Mouse (Mus musculus): ENCODE data around the gene Nol12. TPM values are rescaled to one million over a fixed set of nuclear protein-coding genes. Genes with fewer than 3 reads are reported as not detected.

Nol12 gene
- total RNA-seq, 2 experiments from 2014 or later, result 20.6 to 22.3 TPM

DNA sequence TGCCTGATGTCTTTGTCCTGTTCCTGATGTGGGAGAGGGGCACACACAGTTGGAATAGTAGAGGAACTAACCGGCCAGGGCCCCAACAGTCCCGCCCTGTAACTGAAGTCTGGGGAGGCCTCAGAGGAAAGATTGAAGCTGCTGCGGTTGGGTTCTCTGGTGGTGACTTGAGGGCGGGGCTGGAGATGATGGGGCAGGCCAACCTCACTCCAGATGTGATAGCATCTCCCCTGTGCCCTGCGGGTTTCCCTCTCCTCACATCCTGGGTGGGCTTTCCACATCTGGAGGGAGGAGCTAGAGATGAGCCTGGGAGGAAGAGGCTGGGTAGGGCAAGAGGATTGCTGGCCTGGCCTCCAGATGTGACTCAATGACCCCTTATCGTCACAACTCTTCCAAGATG is 11.1 kb upstream of the Nol12 start:
- Histone ChIP-seq H3K27ac (no peak overlapping the region), H3K4me3 (no peak overlapping the region)
- TF ChIP-seq CTCF (IDR thresholded peaks at IDR 0.05), result no peak
- intact Hi-C loops (cut with DNase I), result no loop called here
- no peak for DNase-seq

DNA sequence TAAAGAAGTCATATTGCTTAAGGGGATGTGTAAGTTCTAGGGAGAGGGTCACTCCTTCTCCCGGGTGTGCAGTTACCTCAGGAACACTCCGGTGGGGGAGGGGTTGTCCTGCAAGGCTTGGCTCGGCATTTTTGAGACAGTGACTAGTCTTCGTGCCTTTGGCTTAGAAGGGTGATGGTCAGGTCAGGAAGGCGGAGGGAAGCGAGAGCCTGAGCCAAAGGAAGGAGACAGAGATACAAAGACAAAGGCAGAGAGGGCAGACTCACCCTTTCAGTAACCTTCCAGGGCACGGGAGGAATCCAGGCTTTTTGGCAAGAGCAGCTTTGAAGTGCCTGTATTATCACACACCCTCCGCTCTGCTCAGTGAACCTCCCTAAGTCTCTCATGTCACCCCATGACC is 9.6 kb upstream of the Nol12 start:
- H3K27ac ChIP-seq, result peak overlapping the region; percentile 95
- no peak for TF ChIP-seq CTCF (IDR thresholded peaks at IDR 0.05)
- no peak for DNase-seq
- intact Hi-C loops (cut with DNase I), result no loop called here
- no peak overlapping the region for H3K4me3 ChIP-seq

GRCm38 (mm10) chr15:78926021-78926919 is 8.5 kb upstream of the Nol12 start, which contains the start of gene Lgals1:
Lgals1 (plus strand) TSS chr15:78926725.
- TF ChIP-seq CTCF (IDR thresholded peaks at IDR 0.05), result no peak
- peak; percentile 94 for DNase-seq
- peak within 1 kb of the TSS; percentile 80 for H3K4me3 ChIP-seq
- peak within 1 kb of the TSS; percentile 95 for H3K27ac ChIP-seq
- intact Hi-C loops (cut with DNase I), result no loop called here

DNA sequence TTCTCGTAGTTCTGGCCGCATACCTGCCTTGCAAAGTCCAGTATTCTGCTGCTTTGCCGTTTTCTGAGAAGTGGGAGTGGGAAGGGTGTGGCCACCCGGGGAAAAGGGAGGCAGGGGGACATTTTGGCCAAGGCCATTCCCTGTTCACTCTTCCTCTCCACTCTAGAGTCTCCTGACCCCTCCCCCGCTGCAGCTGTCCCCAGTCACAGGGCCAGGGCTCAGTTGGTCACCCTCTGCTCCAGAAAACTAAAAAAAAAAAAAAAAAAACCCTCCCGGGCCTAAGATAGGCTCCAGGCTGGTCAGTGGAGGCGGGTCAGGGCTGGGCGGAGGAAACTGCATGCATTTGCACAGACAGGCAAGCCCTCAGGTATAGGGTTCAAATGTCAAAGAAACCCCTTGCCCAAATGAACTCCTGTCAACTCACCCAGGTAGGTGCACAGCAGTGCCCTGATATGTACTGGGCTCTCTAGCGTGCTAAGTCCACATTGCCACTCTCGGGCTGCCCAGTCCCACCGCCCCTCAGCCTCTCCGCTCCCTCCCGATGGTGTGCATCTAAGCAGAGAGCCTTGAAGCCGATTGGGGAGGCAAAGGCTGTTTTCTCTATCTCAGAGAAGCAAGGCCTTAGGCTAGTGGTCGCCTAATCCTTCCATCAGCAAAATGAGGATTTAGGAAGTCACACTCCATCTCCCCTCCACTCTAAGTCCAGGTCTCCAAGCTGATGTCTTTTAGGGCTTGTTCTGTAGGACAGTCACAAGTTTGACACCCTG is 7.5 kb upstream of the Nol12 start:
- peak; percentile 78 for DNase-seq
- H3K4me3 ChIP-seq, result peak overlapping the region; percentile 80
- no peak for TF ChIP-seq CTCF (IDR thresholded peaks at IDR 0.05)

GRCm38 (mm10) chr15:78927788-78928457 is 6.8 kb upstream of the Nol12 start:
- Histone ChIP-seq H3K27ac (peak overlapping the region; percentile 95), H3K4me3 (peak overlapping the region; percentile 80)
- no peak for TF ChIP-seq CTCF (IDR thresholded peaks at IDR 0.05)
- DNase-seq, result peak; percentile 84
- intact Hi-C loops (cut with DNase I), result no loop called here

More for the DNA sequence above, 7.5 kb upstream of the Nol12 start:
- intact Hi-C loops (cut with DNase I), result no loop called here
- H3K27ac ChIP-seq, result peak overlapping the region; percentile 95

DNA sequence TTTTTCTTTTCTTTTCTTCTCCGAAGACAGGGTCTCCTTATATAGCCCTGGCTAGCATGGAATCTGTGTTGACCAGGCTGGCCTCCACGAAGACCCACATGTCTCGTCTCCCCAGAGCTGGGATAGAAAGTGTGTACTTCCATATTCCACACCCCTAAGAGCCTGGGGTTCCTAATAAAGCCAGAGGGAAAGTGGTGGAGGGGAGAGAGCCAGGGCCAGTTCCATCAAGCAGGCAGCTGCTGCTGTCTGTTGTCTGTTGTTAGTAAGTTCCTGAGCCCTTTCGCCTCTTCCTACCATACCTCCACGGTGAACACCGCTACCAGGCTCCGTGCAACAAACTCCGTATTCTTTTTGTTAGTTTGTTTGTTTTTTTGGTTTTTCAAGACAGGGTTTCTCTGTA is 6.2 kb upstream of the Nol12 start:
- TF ChIP-seq CTCF (IDR thresholded peaks at IDR 0.05), result no peak
- Histone ChIP-seq H3K4me3 (peak overlapping the region; percentile 80), H3K27ac (peak overlapping the region; percentile 95)
- intact Hi-C loops (cut with DNase I), result no loop called here
- no peak for DNase-seq

GRCm38 (mm10) chr15:78930192-78930706 is 4.5 kb upstream of the Nol12 start:
- no peak overlapping the region for H3K4me3 ChIP-seq
- no peak for TF ChIP-seq CTCF (IDR thresholded peaks at IDR 0.05)
- DNase-seq, result no peak
- H3K27ac ChIP-seq, result no peak overlapping the region
- intact Hi-C loops (cut with DNase I), result loop anchor here (1.0 kb wide), 1 partner anchor 15 kb away; no protein-coding TSS in a partner anchor

- TF ChIP-seq CTCF (IDR thresholded peaks at IDR 0.05), result no peak
- intact Hi-C loops (cut with DNase I), result loop anchor here (1.0 kb wide), 1 partner anchor 16 kb away; no protein-coding TSS in a partner anchor
- Histone ChIP-seq H3K27ac (peak overlapping the region; percentile 28; the same call in 1 of the 2 replicates), H3K4me3 (no peak overlapping the region)
- DNase-seq, result no peak
Measured at GRCm38 (mm10) chr15:78930801-78931426, 3.8 kb upstream of the Nol12 start.

GRCm38 (mm10) chr15:78931577-78931976 is 3.2 kb upstream of the Nol12 start:
- intact Hi-C loops (cut with DNase I), result no loop called here
- TF ChIP-seq CTCF (IDR thresholded peaks at IDR 0.05), result peak; percentile 86
- DNase-seq, result peak; percentile 68
- Histone ChIP-seq H3K27ac (peak overlapping the region; percentile 28; the same call in 1 of the 2 replicates), H3K4me3 (no peak overlapping the region)

- intact Hi-C loops (cut with DNase I), result no loop called here
- H3K4me3 ChIP-seq, result no peak overlapping the region
- no peak for TF ChIP-seq CTCF (IDR thresholded peaks at IDR 0.05)
Measured at GRCm38 (mm10) chr15:78936403-78936802, 1.7 kb downstream of the Nol12 start.

GRCm38 (mm10) chr15:78937311-78937710 is 2.6 kb downstream of the Nol12 start:
- no peak for TF ChIP-seq CTCF (IDR thresholded peaks at IDR 0.05)
- no peak for DNase-seq
- no peak overlapping the region for H3K27ac ChIP-seq
- H3K4me3 ChIP-seq, result no peak overlapping the region
- intact Hi-C loops (cut with DNase I), result no loop called here

More at GRCm38 (mm10) chr15:78936403-78936802, 1.7 kb downstream of the Nol12 start:
- DNase-seq, result no peak
- no peak overlapping the region for H3K27ac ChIP-seq

GRCm38 (mm10) chr15:78937963-78938362 is 3.2 kb downstream of the Nol12 start:
- no peak for TF ChIP-seq CTCF (IDR thresholded peaks at IDR 0.05)
- H3K4me3 ChIP-seq, result no peak overlapping the region
- no peak overlapping the region for H3K27ac ChIP-seq
- DNase-seq, result no peak
- intact Hi-C loops (cut with DNase I), result no loop called here

Data from gastrocnemius, adult 2 months (tissue).